Mouse (Mus musculus) brain, embryonic 14.5 days (tissue): Measurements from ENCODE around the gene Sipa1l3. TPM values are rescaled to one million over a fixed set of nuclear protein-coding genes. Genes with fewer than 3 reads are reported as not detected.

Experiments used
- DNase-seq: peaks from one replicate; pipeline ENCODE4 v3.0.0-alpha.2; 2011; ENCODE audit warnings: low read depth
- CTCF ChIP-seq: fragments of 200-500 bp; IDR thresholded peaks from 2 replicates; pipeline ENCODE4 v1.5.1; 2012; ENCODE audit warnings: inconsistent platforms, mild to moderate bottlenecking, moderate library complexity, borderline replicate concordance; ENCODE audit not compliant: insufficient read depth, insufficient read length; ENCODE audit errors: extremely low read depth
- POLR2A ChIP-seq: fragments of 200-500 bp; IDR thresholded peaks from 2 replicates; pipeline ENCODE4 v1.6.1; 2012; ENCODE audit warnings: mild to moderate bottlenecking, inconsistent platforms, borderline replicate concordance; ENCODE audit not compliant: poor library complexity, insufficient read depth, insufficient read length, severe bottlenecking; ENCODE audit errors: extremely low read depth
- polyA plus RNA-seq: library from polyadenylated mRNA; depleted of rRNA; stranded (reverse); fragments of >200 nt; gene quantifications from 2 replicates; pipeline ENCODE4 v1.2.3, GENCODE M21; 2012

Gene Sipa1l3
- polyA plus RNA-seq, 1 experiment: 49.4 TPM

GRCm38 (mm10) chr7:29454965-29455364 lies 63.5 kb downstream of the Sipa1l3 start:
- TF ChIP-seq CTCF: no peak
- TF ChIP-seq POLR2A: no peak
- DNase-seq: no peak

GRCm38 (mm10) chr7:29452991-29453741 lies 65.3 kb downstream of the Sipa1l3 start:
- TF ChIP-seq CTCF (no peak), POLR2A (no peak)
- DNase-seq: peak; percentile 70

- DNase-seq: no peak
- TF ChIP-seq CTCF: no peak
- TF ChIP-seq POLR2A: no peak
Observed at GRCm38 (mm10) chr7:29452381-29452780, 66.1 kb downstream of the Sipa1l3 start.

- TF ChIP-seq CTCF (no peak), POLR2A (no peak)
- no peak for DNase-seq
Observed at GRCm38 (mm10) chr7:29450175-29450574, 68.3 kb downstream of the Sipa1l3 start.

- TF ChIP-seq CTCF: no peak
- TF ChIP-seq POLR2A: no peak
- DNase-seq: no peak
Observed at GRCm38 (mm10) chr7:29448830-29449229, 69.6 kb downstream of the Sipa1l3 start.

- TF ChIP-seq POLR2A (no peak), CTCF (no peak)
- DNase-seq: no peak
Observed at GRCm38 (mm10) chr7:29447147-29447829, 71.2 kb downstream of the Sipa1l3 start.

GRCm38 (mm10) chr7:29446156-29446555 lies 72.3 kb downstream of the Sipa1l3 start:
- no peak for DNase-seq
- TF ChIP-seq CTCF (no peak), POLR2A (no peak)

GRCm38 (mm10) chr7:29444527-29444926 lies 73.9 kb downstream of the Sipa1l3 start:
- no peak for DNase-seq
- TF ChIP-seq CTCF: no peak
- TF ChIP-seq POLR2A: no peak

- TF ChIP-seq POLR2A: no peak
- no peak for TF ChIP-seq CTCF
- no peak for DNase-seq
Observed at GRCm38 (mm10) chr7:29444070-29444469, 74.4 kb downstream of the Sipa1l3 start.

GRCm38 (mm10) chr7:29441793-29442192 lies 76.6 kb downstream of the Sipa1l3 start:
- TF ChIP-seq POLR2A: no peak
- no peak for TF ChIP-seq CTCF
- no peak for DNase-seq

GRCm38 (mm10) chr7:29441151-29441550 lies 77.3 kb downstream of the Sipa1l3 start:
- DNase-seq: no peak
- TF ChIP-seq CTCF (no peak), POLR2A (no peak)
